19 mouse cellular contexts compared by ENCODE assay signal in the genomic region with DNA sequence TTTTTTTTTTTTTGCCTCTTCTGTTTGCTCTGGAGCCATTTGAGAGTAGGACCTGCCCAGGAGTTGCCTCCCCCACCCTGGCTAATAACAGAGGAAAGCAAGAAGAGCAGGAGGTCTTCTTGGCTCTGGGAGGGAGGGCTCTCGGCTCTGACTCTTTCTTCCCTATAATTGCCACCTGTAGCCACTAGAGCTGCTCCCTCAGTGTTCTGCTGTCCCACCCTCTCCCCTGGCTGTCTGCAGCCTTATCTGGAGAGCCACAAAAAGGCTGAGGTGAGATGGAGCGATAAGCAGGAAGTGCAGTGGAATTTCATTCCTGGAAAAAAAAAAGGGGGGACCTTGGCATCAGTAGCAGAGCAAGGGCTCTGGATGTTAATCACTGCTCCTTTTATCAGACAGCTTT.
A peak's percentile ranks its signal among the peaks of the same experiment; 100 is the strongest.
DNase-seq lines count a peak whose midpoint lies in the region; ATAC-seq and TF ChIP-seq lines count a peak whose summit lies in the region.
"Had no signal": no experiment of that assay in that cellular context is flagged by ENCODE, and none has a peak within 500 bp of the region (broad histone marks: within the 10 kb centered on the region; RNA-seq: fewer than 3 reads in every experiment).

No protein-coding gene starts in this region.

- no peak for TF ChIP-seq EP300 in lung, postnatal 0 days (IDR thresholded peaks at IDR 0.05)

- 17% methylated on average over 2 of the region's 2 CpGs for WGBS in intestine, embryonic 14.5 days
- WGBS in intestine, postnatal 0 days = 6% methylated on average over 2 of the region's 2 CpGs
- WGBS in kidney, postnatal 0 days = 16% methylated on average over 2 of the region's 2 CpGs
- WGBS in lung, postnatal 0 days = 22% methylated on average over 2 of the region's 2 CpGs

- no peaks in the 10 kb centered on the region for H3K27me3 ChIP-seq in intestine, embryonic 14.5 days (replicated peaks; ENCODE audit: control insufficient read depth, insufficient read depth, low read length)
- H3K27me3 ChIP-seq in intestine, postnatal 0 days (replicated peaks; ENCODE audit: control insufficient read depth, insufficient read depth, low read length) = no peaks in the 10 kb centered on the region
- H3K27me3 ChIP-seq in kidney, postnatal 0 days (ENCODE audit: insufficient read depth, low read length) = no peaks in the 10 kb centered on the region
- no peaks in the 10 kb centered on the region for H3K27me3 ChIP-seq in lung, postnatal 0 days (replicated peaks; ENCODE audit: insufficient read depth, low read length)
- H3K27me3 ChIP-seq: forebrain, embryonic 13.5 days; heart, embryonic 15.5 days had no signal

- H3K27ac ChIP-seq in intestine, embryonic 14.5 days (ENCODE audit: low read depth) = no peak overlapping the region
- no peak overlapping the region for H3K27ac ChIP-seq in intestine, postnatal 0 days (ENCODE audit: low read depth, low read length)
- H3K27ac ChIP-seq in kidney, postnatal 0 days = no peak overlapping the region
- no peak overlapping the region for H3K27ac ChIP-seq in lung, postnatal 0 days (ENCODE audit: low read length)
- H3K27ac ChIP-seq: embryonic facial prominence, embryonic 10.5 days; forebrain, embryonic 13.5 days; heart, adult 2 months; heart, embryonic 15.5 days had no signal

- no peak for TF ChIP-seq CTCF in intestine, postnatal 0 days (IDR thresholded peaks at IDR 0.05; ENCODE audit: low read depth)
- no peak for TF ChIP-seq CTCF in kidney, postnatal 0 days (IDR thresholded peaks at IDR 0.05; ENCODE audit: low read depth)
- no peak for TF ChIP-seq CTCF in lung, postnatal 0 days (IDR thresholded peaks at IDR 0.05)

- no peak overlapping the region for H3K9ac ChIP-seq in intestine, embryonic 14.5 days (ENCODE audit: low read length)
- H3K9ac ChIP-seq in intestine, postnatal 0 days (ENCODE audit: low read depth, low read length) = no peak overlapping the region
- no peak overlapping the region for H3K9ac ChIP-seq in kidney, postnatal 0 days (ENCODE audit: low read depth, low read length)
- H3K9ac ChIP-seq in lung, postnatal 0 days (replicated peaks; ENCODE audit: low read depth) = no peak overlapping the region
- H3K9ac ChIP-seq: forebrain, embryonic 13.5 days; forebrain, postnatal 0 days; heart, embryonic 15.5 days had no signal

- DNase-seq in intestine, embryonic 14.5 days (ENCODE audit: low spot score) = no peak
- DNase-seq in kidney, postnatal 0 days (ENCODE audit: low spot score) = peak; percentile 14
- DNase-seq in kidney, adult 11 months = no peak
- no peak for DNase-seq in lung, postnatal 0 days (ENCODE audit: low spot score)
- no peak for DNase-seq in lung, postnatal 14 days
- no peak for DNase-seq in adrenal gland, adult 2 months
- DNase-seq: adrenal gland, postnatal 14 days; cerebellum, adult 11-12 months; cerebellum, adult 9-10 months; cerebellum, postnatal 25 days; forebrain, postnatal 0 days; gastrocnemius, postnatal 14 days; heart, adult 2 months; heart, postnatal 14 days had no signal

- H3K4me3 ChIP-seq in intestine, embryonic 14.5 days (ENCODE audit: low read depth, low read length) = no peak overlapping the region
- H3K4me3 ChIP-seq in intestine, postnatal 0 days (ENCODE audit: low read depth, low read length) = no peak overlapping the region
- H3K4me3 ChIP-seq in kidney, postnatal 0 days (replicated peaks; ENCODE audit: low read depth, low read length) = no peak overlapping the region
- H3K4me3 ChIP-seq in lung, postnatal 0 days (ENCODE audit: low read depth, low read length) = no peak overlapping the region
- H3K4me3 ChIP-seq: embryonic facial prominence, embryonic 10.5 days; forebrain, embryonic 13.5 days; heart, adult 2 months; heart, embryonic 15.5 days had no signal

- no peaks in the 10 kb centered on the region for H3K4me1 ChIP-seq in intestine, embryonic 14.5 days (replicated peaks; ENCODE audit: control insufficient read depth, insufficient read depth, low read length)
- no peaks in the 10 kb centered on the region for H3K4me1 ChIP-seq in intestine, postnatal 0 days (replicated peaks; ENCODE audit: control insufficient read depth, insufficient read depth, low read length)
- H3K4me1 ChIP-seq in kidney, postnatal 0 days (replicated peaks; ENCODE audit: insufficient read depth, low read length) = no peaks in the 10 kb centered on the region
- H3K4me1 ChIP-seq in lung, postnatal 0 days (ENCODE audit: insufficient read depth, low read depth, low read length) = no peaks in the 10 kb centered on the region
- H3K4me1 ChIP-seq: forebrain, embryonic 13.5 days; heart, embryonic 15.5 days had no signal

- ATAC-seq in intestine, embryonic 14.5 days (replicated peaks; ENCODE audit: low FRiP score, low TSS enrichment, low read depth) = peak; percentile 50; the same call in 1 of the 2 replicates
- no peak for ATAC-seq in intestine, postnatal 0 days
- ATAC-seq in kidney, postnatal 0 days (replicated peaks; ENCODE audit: low FRiP score, low read depth) = no peak
- ATAC-seq in lung, postnatal 0 days = no peak
- ATAC-seq: forebrain, embryonic 13.5 days; forebrain, postnatal 0 days had no signal

- H3K4me2 ChIP-seq in intestine, embryonic 14.5 days (ENCODE audit: low read length) = no peak overlapping the region
- H3K4me2 ChIP-seq in intestine, postnatal 0 days (replicated peaks; ENCODE audit: low read depth) = no peak overlapping the region
- no peak overlapping the region for H3K4me2 ChIP-seq in kidney, postnatal 0 days (ENCODE audit: low read length)
- 0 out of 2 replicates have a peak overlapping the region, but pooled peaks have one; percentile 6 for H3K4me2 ChIP-seq in lung, postnatal 0 days (replicated peaks; ENCODE audit: low read depth, low read length)
- H3K4me2 ChIP-seq: forebrain, embryonic 13.5 days; heart, embryonic 11.5 days; heart, embryonic 15.5 days had no signal

- H3K9me3 ChIP-seq in intestine, embryonic 14.5 days (ENCODE audit: control insufficient read depth, low read length) = no peaks in the 10 kb centered on the region
- H3K9me3 ChIP-seq in intestine, postnatal 0 days (ENCODE audit: control insufficient read depth) = no peaks in the 10 kb centered on the region
- no peaks in the 10 kb centered on the region for H3K9me3 ChIP-seq in kidney, postnatal 0 days (replicated peaks; ENCODE audit: low read length)
- H3K9me3 ChIP-seq in lung, postnatal 0 days (ENCODE audit: low read length) = no peaks in the 10 kb centered on the region
- H3K9me3 ChIP-seq: embryonic facial prominence, embryonic 10.5 days; forebrain, embryonic 13.5 days; heart, embryonic 15.5 days had no signal

- no peaks in the 10 kb centered on the region for H3K36me3 ChIP-seq in intestine, embryonic 14.5 days (ENCODE audit: control insufficient read depth, insufficient read depth, low read length)
- no peaks in the 10 kb centered on the region for H3K36me3 ChIP-seq in intestine, postnatal 0 days (ENCODE audit: control insufficient read depth, insufficient read depth)
- H3K36me3 ChIP-seq in kidney, postnatal 0 days (ENCODE audit: insufficient read depth, low read length) = no peaks in the 10 kb centered on the region
- H3K36me3 ChIP-seq in lung, postnatal 0 days (ENCODE audit: insufficient read depth, low read length) = no peaks in the 10 kb centered on the region
- H3K36me3 ChIP-seq: embryonic facial prominence, embryonic 10.5 days; heart, embryonic 15.5 days had no signal
